Mouse (Mus musculus): Measurements from ENCODE around the gene Ranbp9.
"Not testable (repeated sequence)": the region's sequence is repeated elsewhere in the genome, so short reads cannot be mapped to it uniquely, and the experiment has no call there.

The Ranbp9 gene

DNA sequence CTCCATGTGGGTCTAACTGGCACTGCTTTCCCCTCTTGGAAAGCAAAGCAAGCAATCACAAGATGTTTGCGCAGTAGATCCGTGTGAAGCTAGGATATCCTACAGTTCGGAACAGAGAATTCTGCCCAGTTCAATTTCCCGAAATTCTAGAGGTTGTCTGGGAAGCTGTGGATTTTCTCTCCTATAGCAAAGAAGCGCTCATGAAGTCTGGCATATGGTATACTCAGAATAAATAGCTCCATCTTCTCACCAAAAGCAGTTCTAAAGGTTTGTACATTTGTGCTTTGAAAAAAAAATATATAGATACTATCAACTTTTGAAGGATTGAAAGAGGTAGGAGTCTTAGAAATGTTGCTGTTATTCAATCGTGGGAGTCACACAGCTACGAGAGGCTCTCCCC, 14.6 kb upstream of the Ranbp9 start:
- DNase-seq (ENCODE audit: low spot score): no peak

GRCm38 (mm10) chr13:43493725-43494124, 12.6 kb upstream of the Ranbp9 start:
- DNase-seq (ENCODE audit: low spot score): no peak

GRCm38 (mm10) chr13:43493058-43493481, 12.0 kb upstream of the Ranbp9 start:
- DNase-seq (ENCODE audit: low spot score): no peak

- DNase-seq (ENCODE audit: low spot score): no peak
Measured at GRCm38 (mm10) chr13:43486501-43487213, 5.6 kb upstream of the Ranbp9 start.

- no peak for DNase-seq (ENCODE audit: low spot score)
Measured at GRCm38 (mm10) chr13:43485278-43485976, 4.3 kb upstream of the Ranbp9 start.

DNA sequence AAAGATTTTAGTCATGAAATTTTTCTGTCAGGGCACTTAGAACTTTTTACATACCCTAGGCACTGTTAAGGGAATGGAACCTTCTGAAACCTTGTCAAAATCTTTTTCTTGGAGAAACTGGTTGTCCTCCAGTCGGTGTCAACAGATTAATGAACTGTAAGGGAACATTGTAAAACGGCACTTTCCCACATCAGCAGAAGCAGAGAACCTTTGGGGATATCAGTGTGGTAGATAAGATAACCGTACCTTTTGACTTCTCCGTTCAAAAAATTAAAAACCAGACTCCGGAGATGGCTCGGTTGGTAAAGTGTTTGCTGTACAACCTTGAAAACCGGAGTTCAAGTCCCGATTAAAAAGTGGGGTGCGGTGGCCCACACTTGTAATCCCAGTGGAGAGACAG, 1.7 kb upstream of the Ranbp9 start:
- DNase-seq (ENCODE audit: low spot score): no peak

DNA sequence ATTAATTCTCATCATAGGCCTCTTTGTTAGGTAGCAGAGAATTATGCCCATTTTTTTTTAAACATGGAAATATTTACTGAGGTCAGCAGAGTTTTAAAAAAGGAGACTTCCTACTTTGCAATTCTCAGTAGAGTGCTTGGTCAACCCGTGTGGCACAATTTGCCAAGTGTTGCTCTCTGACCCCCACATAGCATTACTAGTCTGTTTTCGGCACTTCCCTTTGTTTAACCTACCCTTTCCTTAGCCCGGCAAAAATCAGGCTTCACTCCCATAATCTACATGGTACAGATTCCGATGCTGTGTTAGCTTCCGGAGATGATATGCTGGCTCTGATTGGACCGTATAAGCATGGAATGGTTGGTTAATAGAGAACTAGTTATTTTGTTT, 770 bp upstream of the Ranbp9 start:
- DNase-seq (ENCODE audit: low spot score): no peak

DNA sequence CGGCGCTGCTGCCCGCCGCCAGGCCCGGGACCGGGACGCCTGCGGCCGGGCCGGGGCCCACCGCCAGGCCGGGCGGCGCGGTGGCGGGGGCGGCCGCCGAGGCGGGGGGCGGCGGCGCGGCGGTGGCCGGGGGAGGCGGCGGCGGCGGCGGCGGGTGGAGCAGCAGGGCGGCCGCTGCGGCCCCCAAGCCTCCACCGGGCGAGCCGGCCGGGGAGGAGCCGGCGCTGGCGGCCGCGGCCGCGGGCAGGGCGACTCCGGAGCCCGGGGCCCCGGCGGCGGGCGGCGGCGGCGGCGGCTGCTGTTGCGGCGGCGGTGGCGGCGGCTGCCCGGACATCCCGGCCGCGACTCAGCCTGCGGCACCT, 506 bp downstream of the Ranbp9 start:
- no peak for DNase-seq (ENCODE audit: low spot score)

- peak; percentile 54 for DNase-seq (ENCODE audit: low spot score)
Measured at GRCm38 (mm10) chr13:43479767-43480571, 1.1 kb downstream of the Ranbp9 start.

DNA sequence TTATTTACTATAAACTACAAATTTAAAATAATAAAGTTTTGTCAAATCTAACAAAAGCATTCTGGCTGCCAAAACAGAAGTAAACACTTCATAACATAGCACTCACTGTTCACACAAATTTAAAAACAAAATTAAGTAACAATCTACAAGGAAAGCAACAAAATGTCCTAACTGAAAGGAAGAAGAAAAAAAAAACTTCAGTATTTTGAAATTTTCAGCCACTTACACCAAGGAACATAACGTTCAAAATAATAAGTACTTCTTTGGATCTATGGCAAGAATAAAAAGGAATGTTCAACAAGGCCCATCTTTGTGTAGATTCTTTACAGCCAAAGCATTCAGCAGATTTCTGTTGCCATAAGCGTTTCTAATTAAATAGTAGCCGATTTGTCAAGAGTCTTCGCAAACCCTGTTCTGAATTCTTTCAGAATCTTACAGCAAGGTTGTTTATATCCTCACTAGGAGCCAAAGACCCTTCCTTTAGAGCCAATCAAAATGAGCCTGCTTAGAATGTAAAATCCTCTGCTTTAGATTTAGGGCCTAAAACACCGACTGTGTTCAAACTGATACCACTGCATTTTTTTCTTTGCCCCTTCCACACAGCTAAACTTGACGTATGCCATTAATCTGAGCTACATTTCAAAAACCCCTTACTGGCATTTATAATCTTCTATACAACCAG, 1.9 kb downstream of the Ranbp9 start:
- DNase-seq (ENCODE audit: low spot score): no peak

- DNase-seq (ENCODE audit: low spot score): peak; percentile 9
Measured at GRCm38 (mm10) chr13:43478586-43478985, 2.5 kb downstream of the Ranbp9 start.

DNA sequence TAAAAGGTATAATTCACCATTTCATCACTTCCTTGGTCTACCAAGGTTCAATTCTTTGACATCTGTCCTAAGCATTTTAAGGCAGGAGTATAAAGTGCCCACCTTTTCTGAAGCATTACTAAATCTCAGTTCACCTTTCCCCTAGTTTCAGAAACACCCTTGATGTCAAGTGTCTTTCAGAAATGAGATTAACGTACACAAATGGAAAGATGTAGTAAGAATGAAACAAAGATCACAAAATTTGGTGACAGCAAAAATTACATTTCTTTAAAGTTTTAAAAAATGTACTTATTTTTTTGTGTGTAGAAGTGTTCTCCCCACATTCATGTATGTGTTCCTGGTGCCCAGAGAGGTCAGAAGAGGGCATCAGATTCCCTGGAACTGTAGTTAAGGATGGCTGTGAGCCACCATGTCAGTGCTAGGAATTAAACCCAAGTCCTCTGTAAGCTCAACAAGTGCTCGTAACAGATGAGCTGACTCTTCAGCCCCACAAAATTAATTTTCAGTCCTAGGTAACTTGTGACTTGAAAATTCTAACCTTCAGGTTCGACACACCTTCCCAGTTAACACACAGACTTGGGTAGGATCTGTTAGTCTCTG, 3.9 kb downstream of the Ranbp9 start:
- DNase-seq (ENCODE audit: low spot score): no peak

DNA sequence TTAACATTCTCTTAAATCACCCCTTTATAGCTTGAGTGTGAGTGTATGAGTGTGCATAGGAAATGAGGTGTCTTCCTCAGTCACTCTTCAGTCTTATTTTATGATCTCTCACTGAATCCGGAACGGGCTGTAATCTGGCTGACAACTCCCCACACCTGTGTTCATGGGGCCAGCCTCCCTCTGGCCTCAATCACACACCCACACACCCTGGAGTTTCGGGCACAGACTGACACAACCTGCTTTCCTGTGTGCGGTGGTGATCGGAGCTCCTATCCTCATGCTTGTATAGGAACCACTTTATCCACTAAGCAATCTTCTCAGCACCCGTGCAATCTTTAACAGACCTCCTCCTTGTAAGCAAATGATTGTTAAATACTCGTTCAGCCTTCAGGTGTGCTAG, 4.9 kb downstream of the Ranbp9 start:
- DNase-seq (ENCODE audit: low spot score): no peak

DNA sequence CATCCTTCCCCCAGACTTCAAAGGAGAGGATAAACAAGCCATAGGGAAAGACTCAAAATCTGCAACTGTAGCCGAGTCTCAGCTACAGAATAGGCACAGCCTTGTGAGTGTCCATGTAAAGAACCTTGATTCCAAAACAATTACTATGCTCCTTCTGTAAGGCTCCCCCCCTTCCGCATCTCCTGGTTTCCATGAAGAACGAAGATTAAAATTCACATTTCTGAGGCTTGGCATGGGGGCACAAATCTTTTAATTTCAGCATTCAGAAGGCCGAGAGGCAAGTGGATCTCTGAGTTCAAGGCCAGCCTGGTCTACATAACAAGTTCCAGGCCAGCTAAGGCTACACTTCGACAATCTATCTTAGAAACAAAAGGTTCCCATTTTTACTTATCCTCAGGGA, 6.4 kb downstream of the Ranbp9 start:
- DNase-seq (ENCODE audit: low spot score): no peak

GRCm38 (mm10) chr13:43471861-43472260, 9.2 kb downstream of the Ranbp9 start:
- DNase-seq (ENCODE audit: low spot score): not testable (repeated sequence)

DNA sequence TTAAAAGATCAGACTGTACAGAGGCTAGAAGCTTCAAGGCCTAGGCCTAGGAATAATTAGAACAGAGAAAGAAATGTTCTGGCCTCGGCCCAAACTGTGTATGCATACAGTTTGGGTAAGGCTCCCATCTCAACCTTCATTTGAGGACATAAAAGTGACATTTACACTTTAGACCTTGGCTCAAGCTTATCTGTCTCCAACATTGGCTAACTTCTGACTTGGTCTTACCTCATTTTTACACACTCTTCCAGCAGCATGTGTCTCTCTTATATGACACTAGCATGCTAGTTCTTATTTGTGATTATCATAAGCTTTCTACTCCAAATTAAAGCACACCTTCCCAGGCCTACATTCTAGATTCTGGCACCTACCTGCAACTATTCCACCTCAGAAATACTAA, 11.5 kb downstream of the Ranbp9 start:
- DNase-seq (ENCODE audit: low spot score): no peak

DNA sequence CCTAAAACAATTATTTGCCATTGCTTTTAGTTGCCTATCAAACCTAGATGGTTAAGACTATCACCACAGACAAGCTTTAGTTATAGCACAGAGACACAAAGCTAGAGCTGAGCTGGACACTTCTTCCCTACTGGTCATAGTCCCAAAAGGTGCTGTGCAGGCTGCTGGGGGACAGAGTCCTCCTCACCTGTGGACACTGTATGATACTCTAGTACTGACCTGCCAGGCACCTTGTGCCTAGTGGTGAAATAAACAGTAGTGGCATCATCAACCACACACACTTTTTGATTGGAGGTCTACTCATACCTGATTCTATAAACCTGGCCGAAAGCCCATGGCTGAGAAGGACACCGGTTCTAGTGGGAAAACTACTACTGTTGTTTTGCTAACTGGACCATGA, 16.5 kb downstream of the Ranbp9 start:
- DNase-seq (ENCODE audit: low spot score): no peak

DNA sequence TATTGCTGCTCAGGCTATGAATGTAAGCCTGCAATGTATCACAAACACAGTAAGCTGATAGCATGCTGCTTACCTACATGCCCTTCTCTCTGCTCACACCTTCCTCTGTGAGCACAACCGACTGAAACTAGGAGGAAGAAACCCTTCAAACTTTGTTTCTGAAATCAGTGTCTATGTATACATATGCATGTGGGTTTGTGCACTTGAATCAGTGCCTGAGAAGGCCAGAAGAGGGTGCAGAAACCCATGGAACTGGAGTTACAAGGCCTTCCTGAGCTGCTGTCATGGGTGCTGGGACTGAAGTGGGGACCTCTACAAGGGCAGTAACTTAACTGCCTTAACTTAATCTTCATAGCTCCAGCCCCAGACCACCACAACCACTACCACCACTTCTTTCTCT, 23.9 kb downstream of the Ranbp9 start:
- DNase-seq (ENCODE audit: low spot score): no peak

DNA sequence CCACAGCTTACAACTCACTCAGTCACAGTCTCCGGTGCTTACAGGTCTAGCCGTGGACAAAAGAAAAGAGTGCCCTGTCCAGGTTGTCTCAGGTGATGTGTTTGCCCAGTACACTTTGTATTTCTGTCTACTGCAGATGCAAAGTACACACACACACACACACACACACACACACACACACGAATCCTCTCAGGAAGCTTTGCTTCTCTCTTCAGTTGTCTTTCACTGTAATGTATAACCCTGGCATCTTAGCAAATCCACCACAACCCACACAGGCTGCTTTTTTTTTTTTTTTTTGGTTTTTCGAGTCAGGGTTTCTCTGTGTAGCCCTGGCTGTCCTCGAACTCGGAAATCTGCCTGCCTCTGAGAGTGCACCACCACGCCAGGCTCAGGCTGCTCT, 26.7 kb downstream of the Ranbp9 start:
- DNase-seq (ENCODE audit: low spot score): no peak

DNA sequence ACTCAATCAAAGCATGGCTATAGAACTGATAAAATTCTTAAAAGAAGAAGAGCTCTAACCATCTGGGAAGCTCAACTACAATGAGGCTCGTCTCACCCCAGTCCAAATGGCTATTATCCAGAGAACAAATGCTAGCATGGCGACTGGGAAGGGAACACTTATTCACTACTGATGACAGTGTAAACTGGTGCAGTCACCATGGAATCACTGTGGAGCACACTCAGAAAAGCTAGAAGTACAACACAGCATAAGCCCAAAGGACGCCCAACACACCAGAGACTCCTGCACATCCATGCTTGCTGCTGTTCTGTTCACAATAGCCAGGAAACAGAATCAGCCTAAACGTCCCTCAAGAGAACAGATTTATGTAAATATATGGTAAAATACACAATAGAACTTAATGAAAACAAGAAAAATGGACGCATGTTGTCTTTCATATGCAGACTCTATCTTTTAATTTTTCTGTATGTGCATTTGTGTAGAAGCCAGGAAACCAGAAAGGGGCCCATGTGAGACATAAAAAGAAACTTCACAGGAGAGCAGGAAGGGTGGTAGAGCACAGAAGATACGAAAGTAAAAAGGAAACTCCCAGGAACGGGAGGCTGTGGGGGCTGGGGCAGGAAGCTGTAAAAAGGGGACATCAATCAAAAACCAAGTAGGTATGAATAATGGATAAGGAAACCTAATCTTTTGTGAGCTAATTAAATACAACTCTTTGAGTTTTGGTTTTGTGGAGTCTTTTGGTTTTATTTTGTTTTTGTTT, 28.1 kb downstream of the Ranbp9 start:
- no peak for DNase-seq (ENCODE audit: low spot score)

- no peak for DNase-seq (ENCODE audit: low spot score)
Measured at GRCm38 (mm10) chr13:43452177-43452576, 28.9 kb downstream of the Ranbp9 start.
